In the genomic region with DNA sequence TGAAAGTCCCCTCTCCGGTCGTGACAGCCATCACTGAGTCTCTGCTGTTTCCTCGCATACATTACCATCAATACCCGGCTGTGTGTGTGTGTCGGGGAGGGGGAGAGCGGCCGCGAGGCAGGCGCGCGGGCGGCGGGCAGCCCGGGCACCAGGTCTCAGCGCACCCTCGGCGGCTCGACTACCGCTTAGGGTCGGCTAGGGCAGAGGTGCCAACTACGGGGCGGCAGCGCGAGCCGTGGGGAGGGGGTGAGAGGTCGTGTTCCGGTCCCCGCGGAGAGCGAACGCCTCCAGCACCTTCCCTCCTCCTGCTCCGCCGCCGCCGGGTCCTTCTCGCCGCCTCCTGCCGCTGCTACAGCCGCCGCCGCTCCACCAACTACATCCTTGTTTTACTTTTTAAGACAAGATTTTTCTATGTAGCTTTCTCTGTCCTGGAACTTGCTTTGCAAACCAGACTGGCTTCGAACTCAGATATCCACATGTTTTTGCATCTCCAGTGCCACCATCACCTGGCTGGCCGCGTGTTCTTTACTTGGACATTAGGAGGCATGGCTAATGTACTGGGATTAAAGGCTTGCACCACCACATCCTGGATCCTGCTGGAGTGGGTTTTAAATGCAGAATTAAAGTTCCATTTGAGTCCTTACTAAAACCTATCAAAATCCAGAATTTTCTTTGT, we compare ENCODE assay signal across 8 mouse cellular contexts. TPM values are rescaled to one million over a fixed set of nuclear protein-coding genes. Genes with fewer than 3 reads are reported as not detected.
DNase-seq lines count a peak whose midpoint lies in the region; ATAC-seq lines count a peak whose summit lies in the region.

No protein-coding gene starts in this region.

- H3K4me2 ChIP-seq in heart, embryonic 13.5 days, result peak overlapping the region; percentile 79

- no peaks in the 10 kb centered on the region for H3K9me3 ChIP-seq in heart, embryonic 13.5 days

- H3K9ac ChIP-seq in heart, embryonic 13.5 days, result peak overlapping the region; percentile 71

- no peaks in the 10 kb centered on the region for H3K36me3 ChIP-seq in heart, embryonic 13.5 days

- intact Hi-C loops in heart, postnatal 25 days (cut with DNase I), result no loop called here
- intact Hi-C loops in left cerebral cortex, postnatal 25 days (cut with DNase I), result loop anchor here (2.0 to 5.0 kb wide), 2 partner anchors 67 to 142 kb away; partner anchors contain the start of gene Dgat2
- intact Hi-C loops in left cerebral cortex, postnatal 36 days (cut with DNase I), result no loop called here

- H3K4me1 ChIP-seq in heart, embryonic 13.5 days, result peaks cover 6% of the 10 kb centered on the region

- H3K27me3 ChIP-seq in heart, embryonic 13.5 days (replicated peaks), result peaks cover 46% of the 10 kb centered on the region

- H3K27ac ChIP-seq in heart, embryonic 13.5 days (replicated peaks), result no peak overlapping the region

- 2% methylated on average over 30 of the region's 44 CpGs for WGBS in heart, embryonic 13.5 days

- H3K4me3 ChIP-seq in heart, embryonic 13.5 days, result peak overlapping the region; percentile 50

- no peak for ATAC-seq in heart, embryonic 13.5 days (ENCODE audit: extremely low read depth, insufficient number of reproducible peaks, low FRiP score, low TSS enrichment)
- peak; percentile 77 to 80 for ATAC-seq in hematopoietic stem cell, adult 5-6 weeks (replicated peaks in 1 of 2; ENCODE audit: insufficient read depth in 1 of 2, low FRiP score in 2 of 2, low TSS enrichment in 1 of 2, low read depth in 1 of 2, poor library complexity in 2 of 2, severe bottlenecking in 2 of 2)
- ATAC-seq in megakaryocyte, adult 5-6 weeks (ENCODE audit: poor library complexity, severe bottlenecking), result peak; percentile 73

- DNase-seq in heart, postnatal 25 days (ENCODE audit: low spot score), result no peak
- DNase-seq in T-cell, adult 2 months (ENCODE audit: low spot score), result peak; percentile 16
- DNase-seq in thymus, postnatal 25 days, result peak; percentile 31
- no peak for DNase-seq in left cerebral cortex, postnatal 25 days (ENCODE audit: low spot score in 2 of 2)
- no peak for DNase-seq in left cerebral cortex, postnatal 36 days (ENCODE audit: low spot score in 2 of 2)

RNA-seq across cellular contexts. Expression of gene Mogat2, which starts 10.6 kb away (rescaled TPM):
- polyA plus RNA-seq in heart, embryonic 13.5 days (2015; fragmentation: Nextera tagmentation; extraction: Ambion mirVana), result 1.3 and 3.5 TPM in 2 replicates
- total RNA-seq in heart, postnatal 25 days (2021), result not detected
- total RNA-seq in hematopoietic stem cell, adult 5-6 weeks (2017), result 0.84 and 3.6 TPM in 2 replicates
- total RNA-seq in megakaryocyte, adult 5-6 weeks (2015), result 1.6 TPM in 2 replicates
- 1.4 and 3.0 TPM in 2 replicates for total RNA-seq in megakaryocyte, adult 5-6 weeks (2017)
- not detected for total RNA-seq in left cerebral cortex, postnatal 25 days (2021)
- not detected for total RNA-seq in left cerebral cortex, postnatal 36 days (2021)

RNA-seq across cellular contexts. Expression of gene Map6, which starts 18.2 kb away (rescaled TPM):
- polyA plus RNA-seq in heart, embryonic 13.5 days (2015; fragmentation: Nextera tagmentation; extraction: Ambion mirVana), result 2.5 and 3.2 TPM in 2 replicates
- total RNA-seq in heart, postnatal 25 days (2021), result 1 to 10 TPM; 3.0 to 4.4 TPM
- total RNA-seq in hematopoietic stem cell, adult 5-6 weeks (2017), result 0.20 TPM in 1 of 2 replicates, not detected in the other
- 0.07 and 0.25 TPM in 2 replicates for total RNA-seq in megakaryocyte, adult 5-6 weeks (2015)
- 0.22 and 0.94 TPM in 2 replicates for total RNA-seq in megakaryocyte, adult 5-6 weeks (2017)
- 100 to 1,000 TPM; 135 to 137 TPM for total RNA-seq in left cerebral cortex, postnatal 25 days (2021)
- total RNA-seq in left cerebral cortex, postnatal 36 days (2021), result 100 to 1,000 TPM; 135 to 142 TPM

Comparison
In these comparisons a context has a peak if more than half of its experiments do, and no peak if none do; other contexts are left out.
1. DNase-seq: peak in T-cell, adult 2 months (single experiment) and thymus, postnatal 25 days (single experiment); none in heart, postnatal 25 days (single experiment), left cerebral cortex, postnatal 25 days (0 of 2) and left cerebral cortex, postnatal 36 days (0 of 2).
2. RNA of gene Map6, which starts 18.2 kb away (total RNA-seq): 135 to 142 TPM in left cerebral cortex, postnatal 36 days and 135 to 137 TPM in left cerebral cortex, postnatal 25 days; 3.0 to 4.4 TPM in heart, postnatal 25 days, 0.07 to 0.94 TPM in megakaryocyte, adult 5-6 weeks and 0.20 TPM in hematopoietic stem cell, adult 5-6 weeks; every median in the first group is over 10 times any median in the second.